Mouse (Mus musculus): ENCODE results near the gene Ms4a3. TPM values are rescaled to one million over a fixed set of nuclear protein-coding genes. Genes with fewer than 3 reads are reported as not detected.

The Ms4a3 gene
- not detected for total RNA-seq (2021)
- long read RNA-seq, experiment 1 = 0 reads
- long read RNA-seq, experiment 2 = 0 reads

- no peak for DNase-seq (ENCODE audit: low spot score in 2 of 2)
Measured at GRCm38 (mm10) chr19:11640732-11641131, at the start of gene Ms4a3. TSS of gene Ms4a3 (minus strand) at chr19:11640851.

- no peak for DNase-seq (ENCODE audit: low spot score in 2 of 2)
Measured at GRCm38 (mm10) chr19:11661562-11661961, 20.9 kb upstream of the Ms4a3 start.

GRCm38 (mm10) chr19:11660459-11660858 lies 19.8 kb upstream of the Ms4a3 start, which contains the start of gene Oosp2:
TSS of gene Oosp2 (minus strand) at chr19:11660559.
- no peak for DNase-seq (ENCODE audit: low spot score in 2 of 2)

GRCm38 (mm10) chr19:11659142-11659541 lies 18.5 kb upstream of the Ms4a3 start:
- DNase-seq (ENCODE audit: low spot score in 2 of 2) = no peak

GRCm38 (mm10) chr19:11649564-11649963 lies 8.9 kb upstream of the Ms4a3 start:
- no peak for DNase-seq (ENCODE audit: low spot score in 2 of 2)

GRCm38 (mm10) chr19:11646166-11646565 lies 5.5 kb upstream of the Ms4a3 start:
- DNase-seq (ENCODE audit: low spot score in 2 of 2) = no peak

GRCm38 (mm10) chr19:11639038-11639437 lies 1.6 kb downstream of the Ms4a3 start:
- DNase-seq (ENCODE audit: low spot score in 2 of 2) = no peak

- DNase-seq (ENCODE audit: low spot score in 2 of 2) = no peak
Measured at GRCm38 (mm10) chr19:11635572-11635971, 5.1 kb downstream of the Ms4a3 start.

GRCm38 (mm10) chr19:11634330-11634729 lies 6.3 kb downstream of the Ms4a3 start:
- DNase-seq (ENCODE audit: low spot score in 2 of 2) = no peak

GRCm38 (mm10) chr19:11633732-11634131 lies 6.9 kb downstream of the Ms4a3 start:
- DNase-seq (ENCODE audit: low spot score in 2 of 2) = no peak

- DNase-seq (ENCODE audit: low spot score in 2 of 2) = no peak
Measured at GRCm38 (mm10) chr19:11625231-11625630, 15.4 kb downstream of the Ms4a3 start.

- no peak for DNase-seq (ENCODE audit: low spot score in 2 of 2)
Measured at GRCm38 (mm10) chr19:11624800-11625199, 15.9 kb downstream of the Ms4a3 start.

GRCm38 (mm10) chr19:11623551-11623950 lies 17.1 kb downstream of the Ms4a3 start, which contains the start of gene Ms4a2:
TSS of gene Ms4a2 (minus strand) at chr19:11623719.
- DNase-seq (ENCODE audit: low spot score in 2 of 2) = no peak

- DNase-seq (ENCODE audit: low spot score in 2 of 2) = no peak
Measured at GRCm38 (mm10) chr19:11617983-11618382, 22.7 kb downstream of the Ms4a3 start.

- no peak for DNase-seq (ENCODE audit: low spot score in 2 of 2)
Measured at GRCm38 (mm10) chr19:11614805-11615204, 25.8 kb downstream of the Ms4a3 start.

- DNase-seq (ENCODE audit: low spot score in 2 of 2) = no peak
Measured at GRCm38 (mm10) chr19:11613776-11614443, 26.7 kb downstream of the Ms4a3 start.

- no peak for DNase-seq (ENCODE audit: low spot score in 2 of 2)
Measured at GRCm38 (mm10) chr19:11613084-11613483, 27.6 kb downstream of the Ms4a3 start.

- no peak for DNase-seq (ENCODE audit: low spot score in 2 of 2)
Measured at GRCm38 (mm10) chr19:11612293-11612692, 28.4 kb downstream of the Ms4a3 start.

- DNase-seq (ENCODE audit: low spot score in 2 of 2) = no peak
Measured at GRCm38 (mm10) chr19:11611541-11611945, 29.1 kb downstream of the Ms4a3 start.

- DNase-seq (ENCODE audit: low spot score in 2 of 2) = peak in 1 of 2 experiments; percentile 23
Measured at GRCm38 (mm10) chr19:11608172-11608571, 32.5 kb downstream of the Ms4a3 start.

GRCm38 (mm10) chr19:11604603-11605002 lies 36.0 kb downstream of the Ms4a3 start, which contains the start of gene Ms4a6d:
TSS of gene Ms4a6d (minus strand) at chr19:11604849.
- no peak for DNase-seq (ENCODE audit: low spot score in 2 of 2)

GRCm38 (mm10) chr19:11602026-11602425 lies 38.6 kb downstream of the Ms4a3 start:
- DNase-seq (ENCODE audit: low spot score in 2 of 2) = no peak

GRCm38 (mm10) chr19:11601349-11601748 lies 39.3 kb downstream of the Ms4a3 start:
- no peak for DNase-seq (ENCODE audit: low spot score in 2 of 2)
